Mouse (Mus musculus): ENCODE results near the gene Gm11939. TPM values are rescaled to one million over a fixed set of nuclear protein-coding genes. Genes with fewer than 3 reads are reported as not detected.

The Gm11939 gene
- polyA plus RNA-seq, 1 experiment from 2014 or later, result not detected

GRCm38 (mm10) chr11:99539721-99540120 is 19.5 kb downstream of the Gm11939 start:
- H3K4me2 ChIP-seq (ENCODE audit: low read depth), result no peak overlapping the region
- H3K9me3 ChIP-seq (ENCODE audit: control insufficient read depth, low read length), result no peaks in the 10 kb centered on the region
- H3K9ac ChIP-seq (ENCODE audit: low read length), result no peak overlapping the region
- no peak overlapping the region for H3K27ac ChIP-seq (ENCODE audit: low read depth, low read length)
- no peaks in the 10 kb centered on the region for H3K36me3 ChIP-seq (ENCODE audit: control insufficient read depth, insufficient read depth, low read length)
- ATAC-seq (ENCODE audit: insufficient read depth, low FRiP score, low TSS enrichment), result no peak
- no peak overlapping the region for H3K4me3 ChIP-seq (ENCODE audit: low read depth, low read length)
- WGBS, result 82% methylated on average over 9 of the region's 9 CpGs
- no peaks in the 10 kb centered on the region for H3K27me3 ChIP-seq (ENCODE audit: control insufficient read depth, insufficient read depth, low read length)
- no peaks in the 10 kb centered on the region for H3K4me1 ChIP-seq (ENCODE audit: control insufficient read depth, insufficient read depth, low read length)
- DNase-seq (ENCODE audit: low spot score), result no peak

- Histone ChIP-seq H3K9me3 (ENCODE audit: control insufficient read depth, low read length) (no peaks in the 10 kb centered on the region), H3K27ac (ENCODE audit: low read depth, low read length) (no peak within 1 kb of the TSS), H3K4me3 (ENCODE audit: low read depth, low read length) (no peak within 1 kb of the TSS), H3K9ac (ENCODE audit: low read length) (no peak within 1 kb of the TSS), H3K4me1 (ENCODE audit: control insufficient read depth, insufficient read depth, low read length) (no peaks in the 10 kb centered on the region), H3K36me3 (ENCODE audit: control insufficient read depth, insufficient read depth, low read length) (no peaks in the 10 kb centered on the region), H3K27me3 (ENCODE audit: control insufficient read depth, insufficient read depth, low read length) (no peaks in the 10 kb centered on the region), H3K4me2 (ENCODE audit: low read depth) (no peak within 1 kb of the TSS)
- no peak for DNase-seq (ENCODE audit: low spot score)
- no peak for ATAC-seq (ENCODE audit: insufficient read depth, low FRiP score, low TSS enrichment)
- WGBS, result 81% methylated on average over 13 of the region's 13 CpGs
Observed at GRCm38 (mm10) chr11:99521288-99521860, 37.9 kb downstream of the Gm11939 start, which contains the start of gene Krt39. Gene Krt39 (minus strand): TSS chr11:99521338.

- Histone ChIP-seq H3K4me2 (ENCODE audit: low read depth) (no peak overlapping the region), H3K36me3 (ENCODE audit: control insufficient read depth, insufficient read depth, low read length) (no peaks in the 10 kb centered on the region), H3K27me3 (ENCODE audit: control insufficient read depth, insufficient read depth, low read length) (no peaks in the 10 kb centered on the region), H3K9me3 (ENCODE audit: control insufficient read depth, low read length) (no peaks in the 10 kb centered on the region), H3K9ac (ENCODE audit: low read length) (no peak overlapping the region), H3K4me1 (ENCODE audit: control insufficient read depth, insufficient read depth, low read length) (no peaks in the 10 kb centered on the region), H3K27ac (ENCODE audit: low read depth, low read length) (no peak overlapping the region), H3K4me3 (ENCODE audit: low read depth, low read length) (no peak overlapping the region)
- DNase-seq (ENCODE audit: low spot score), result no peak
- WGBS, result 85% methylated on average over 8 of the region's 8 CpGs
- no peak for ATAC-seq (ENCODE audit: insufficient read depth, low FRiP score, low TSS enrichment)
Observed at GRCm38 (mm10) chr11:99514098-99514497, 45.2 kb downstream of the Gm11939 start.

Other genes with a start within 250 kb of the Gm11939 start
- gene Krt25, start 236.5 kb downstream of the Gm11939 start, polyA plus RNA-seq (2014; fragmentation: Nextera tagmentation; extraction: Ambion mirVana), result 0.12 and 0.23 TPM in 2 replicates
- 0.12 TPM in 1 of 2 replicates, not detected in the other for gene Krt26, start 221.5 kb downstream of the Gm11939 start, polyA plus RNA-seq (2014; fragmentation: Nextera tagmentation; extraction: Ambion mirVana)
- gene Krt27, start 208.4 kb downstream of the Gm11939 start, polyA plus RNA-seq (2014; fragmentation: Nextera tagmentation; extraction: Ambion mirVana), result not detected in 2 replicates
- 0.15 and 0.19 TPM in 2 replicates for gene Krt28, start 184.6 kb downstream of the Gm11939 start, polyA plus RNA-seq (2014; fragmentation: Nextera tagmentation; extraction: Ambion mirVana)
- gene Krt10, start 170.1 kb downstream of the Gm11939 start, polyA plus RNA-seq (2014; fragmentation: Nextera tagmentation; extraction: Ambion mirVana), result 22.4 and 23.5 TPM in 2 replicates
- gene Krt12, start 137.2 kb downstream of the Gm11939 start, polyA plus RNA-seq (2014; fragmentation: Nextera tagmentation; extraction: Ambion mirVana), result not detected in 2 replicates
- gene Krt20, start 121.3 kb downstream of the Gm11939 start, polyA plus RNA-seq (2014; fragmentation: Nextera tagmentation; extraction: Ambion mirVana), result 0.19 and 0.28 TPM in 2 replicates
- gene Krt23, start 66.3 kb downstream of the Gm11939 start, polyA plus RNA-seq (2014; fragmentation: Nextera tagmentation; extraction: Ambion mirVana), result not detected in 2 replicates
- not detected in 2 replicates for gene Krt39, start 38.1 kb downstream of the Gm11939 start, polyA plus RNA-seq (2014; fragmentation: Nextera tagmentation; extraction: Ambion mirVana)
- gene Krt40, start 16.3 kb downstream of the Gm11939 start, polyA plus RNA-seq (2014; fragmentation: Nextera tagmentation; extraction: Ambion mirVana), result not detected in 2 replicates
- gene Krtap3-3, start 8.6 kb downstream of the Gm11939 start, polyA plus RNA-seq (2014; fragmentation: Nextera tagmentation; extraction: Ambion mirVana), result not detected in 2 replicates
- gene Krtap3-2, start 2.6 kb downstream of the Gm11939 start, polyA plus RNA-seq (2014; fragmentation: Nextera tagmentation; extraction: Ambion mirVana), result not detected in 2 replicates
- not detected in 2 replicates for gene Krtap3-1, start 7.2 kb upstream of the Gm11939 start, polyA plus RNA-seq (2014; fragmentation: Nextera tagmentation; extraction: Ambion mirVana)
- gene Krtap1-5, start 21.6 kb upstream of the Gm11939 start, polyA plus RNA-seq (2014; fragmentation: Nextera tagmentation; extraction: Ambion mirVana), result not detected in 2 replicates
- gene Krtap1-4, start 24.2 kb upstream of the Gm11939 start, polyA plus RNA-seq (2014; fragmentation: Nextera tagmentation; extraction: Ambion mirVana), result not detected in 2 replicates
- not detected in 2 replicates for gene Krtap1-3, start 31.9 kb upstream of the Gm11939 start, polyA plus RNA-seq (2014; fragmentation: Nextera tagmentation; extraction: Ambion mirVana)
- gene Krtap9-3, start 38.6 kb upstream of the Gm11939 start, polyA plus RNA-seq (2014; fragmentation: Nextera tagmentation; extraction: Ambion mirVana), result not detected in 2 replicates
- not detected in 2 replicates for gene Gm11938, start 43.8 kb upstream of the Gm11939 start, polyA plus RNA-seq (2014; fragmentation: Nextera tagmentation; extraction: Ambion mirVana)
- not detected in 2 replicates for gene Gm11937, start 50.7 kb upstream of the Gm11939 start, polyA plus RNA-seq (2014; fragmentation: Nextera tagmentation; extraction: Ambion mirVana)
- gene Krtap2-4, start 55.4 kb upstream of the Gm11939 start, polyA plus RNA-seq (2014; fragmentation: Nextera tagmentation; extraction: Ambion mirVana), result not detected in 2 replicates
- gene Gm11562, start 61.0 kb upstream of the Gm11939 start, polyA plus RNA-seq (2014; fragmentation: Nextera tagmentation; extraction: Ambion mirVana), result not detected in 2 replicates
- gene Krtap4-1, start 68.8 kb upstream of the Gm11939 start, polyA plus RNA-seq (2014; fragmentation: Nextera tagmentation; extraction: Ambion mirVana), result not detected in 2 replicates
- not detected in 2 replicates for gene Krtap4-2, start 75.6 kb upstream of the Gm11939 start, polyA plus RNA-seq (2014; fragmentation: Nextera tagmentation; extraction: Ambion mirVana)
- not detected in 2 replicates for gene Krtap4-7, start 84.6 kb upstream of the Gm11939 start, polyA plus RNA-seq (2014; fragmentation: Nextera tagmentation; extraction: Ambion mirVana)
- gene Gm11555, start 90.8 kb upstream of the Gm11939 start, polyA plus RNA-seq (2014; fragmentation: Nextera tagmentation; extraction: Ambion mirVana), result not detected in 2 replicates
- not detected in 2 replicates for gene Gm11563, start 99.5 kb upstream of the Gm11939 start, polyA plus RNA-seq (2014; fragmentation: Nextera tagmentation; extraction: Ambion mirVana)
- not detected in 2 replicates for gene Krtap4-6, start 106.5 kb upstream of the Gm11939 start, polyA plus RNA-seq (2014; fragmentation: Nextera tagmentation; extraction: Ambion mirVana)
- not detected in 2 replicates for gene Gm14190, start 131.3 kb upstream of the Gm11939 start, polyA plus RNA-seq (2014; fragmentation: Nextera tagmentation; extraction: Ambion mirVana)
- gene Gm14180, start 174.8 kb upstream of the Gm11939 start, polyA plus RNA-seq (2014; fragmentation: Nextera tagmentation; extraction: Ambion mirVana), result not detected in 2 replicates
- gene Gm11595, start 213.4 kb upstream of the Gm11939 start, polyA plus RNA-seq (2014; fragmentation: Nextera tagmentation; extraction: Ambion mirVana), result not detected in 2 replicates
- not detected in 2 replicates for gene Krtap4-8, start 221.2 kb upstream of the Gm11939 start, polyA plus RNA-seq (2014; fragmentation: Nextera tagmentation; extraction: Ambion mirVana)
- not detected in 2 replicates for gene Krtap4-9, start 225.7 kb upstream of the Gm11939 start, polyA plus RNA-seq (2014; fragmentation: Nextera tagmentation; extraction: Ambion mirVana)
- gene Gm11596, start 234.0 kb upstream of the Gm11939 start, polyA plus RNA-seq (2014; fragmentation: Nextera tagmentation; extraction: Ambion mirVana), result not detected in 2 replicates
- gene Gm11569, start 239.5 kb upstream of the Gm11939 start, polyA plus RNA-seq (2014; fragmentation: Nextera tagmentation; extraction: Ambion mirVana), result not detected in 2 replicates
- gene Gm11554, start 245.0 kb upstream of the Gm11939 start, polyA plus RNA-seq (2014; fragmentation: Nextera tagmentation; extraction: Ambion mirVana), result not detected in 2 replicates